Mouse (Mus musculus): ENCODE data around the gene B230104I21Rik.

- TF ChIP-seq POLR2A (IDR thresholded peaks at IDR 0.05; ENCODE audit: insufficient read depth, low read depth, low read length): no peak
- TF ChIP-seq EP300 (IDR thresholded peaks at IDR 0.05; ENCODE audit: insufficient read depth, low read depth, low read length): no peak
- no peak for TF ChIP-seq CTCF (IDR thresholded peaks at IDR 0.05)
These were observed 11.0 kb downstream of the B230104I21Rik start for GRCm38 (mm10) chr4:154346731-154347522.

All from heart, adult 2 months (tissue).